Mouse (Mus musculus) ES-E14 (cell line): ENCODE measurements around the gene Cyp2d22.

Experiments used
- CHD2 ChIP-seq: IDR thresholded peaks from 2 replicates; pipeline ENCODE4 v1.6.1; 2014; ENCODE audit warnings: mild to moderate bottlenecking, low read depth, low read length, inconsistent platforms
- MAFK ChIP-seq: IDR thresholded peaks from 2 replicates; pipeline ENCODE4 v1.6.1; 2014; ENCODE audit warnings: mild to moderate bottlenecking, low read depth, low read length, inconsistent platforms; ENCODE audit not compliant: insufficient read depth
- ZC3H11A ChIP-seq: IDR thresholded peaks from 2 replicates; pipeline ENCODE4 v1.6.1; 2012; ENCODE audit warnings: low read depth, mild to moderate bottlenecking, inconsistent platforms, low read length, borderline replicate concordance

- no peak for TF ChIP-seq CHD2
- no peak for TF ChIP-seq MAFK
- no peak for TF ChIP-seq ZC3H11A
Measured at GRCm38 (mm10) chr15:82368146-82368545, 11.9 kb downstream of the Cyp2d22 start.
